Mouse (Mus musculus) A20 (cell line): ENCODE results near the gene Rpa3.
A peak's percentile ranks its signal among the peaks of the same experiment; 100 is the strongest.

Source experiments
- DNase-seq: peaks from one replicate; pipeline ENCODE4 v3.0.0-alpha.2; 2011; ENCODE audit warnings: low read depth, low spot score

Gene Rpa3

GRCm38 (mm10) chr6:8209047-8209865 lies 49.7 kb downstream of the Rpa3 start, which contains the start of gene Mios:
Gene Mios (plus strand): TSS chr6:8209222.
- peak; percentile 96 for DNase-seq
